Mouse (Mus musculus): ENCODE measurements around the gene Rxfp2. TPM values are rescaled to one million over a fixed set of nuclear protein-coding genes. Genes with fewer than 3 reads are reported as not detected.
A peak's percentile ranks its signal among the peaks of the same experiment; 100 is the strongest.

Gene Rxfp2
- polyA plus RNA-seq, 1 experiment: 0.08 TPM

DNA sequence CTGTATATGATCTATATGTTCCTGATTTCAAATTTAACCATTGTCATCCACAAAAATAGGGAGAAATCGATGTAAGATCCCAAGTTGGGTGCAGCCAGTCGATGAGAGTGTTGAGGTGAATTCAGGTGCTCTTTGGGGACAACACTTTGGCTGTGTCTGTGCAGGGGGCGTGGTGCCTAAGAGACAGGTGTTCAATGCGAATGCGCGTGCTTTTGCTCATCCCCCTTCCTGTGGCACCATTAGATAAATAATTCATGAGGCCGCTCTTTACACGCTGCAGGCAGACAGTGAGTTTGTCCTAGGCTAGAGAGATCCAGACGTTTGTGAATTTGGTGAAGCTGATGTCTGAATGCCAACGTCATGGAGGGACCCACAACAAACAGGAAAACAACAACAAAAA is 45.8 kb downstream of the Rxfp2 start:
- Histone ChIP-seq H3K36me3 (ENCODE audit: control insufficient read depth, insufficient read depth, low read length) (no peaks in the 10 kb centered on the region), H3K4me3 (ENCODE audit: insufficient read depth, low read depth, low read length) (no peak overlapping the region), H3K27me3 (replicated peaks; ENCODE audit: control insufficient read depth, insufficient read depth, low read length) (no peaks in the 10 kb centered on the region), H3K4me1 (ENCODE audit: control insufficient read depth, insufficient read depth, low read length) (no peaks in the 10 kb centered on the region), H3K27ac (ENCODE audit: insufficient read depth, low read depth, low read length) (no peak overlapping the region)
- DNase-seq: no peak
- WGBS: 71% methylated on average over 10 of the region's 10 CpGs
- TF ChIP-seq CTCF (conservative IDR thresholded peaks at IDR 0.05; ENCODE audit: insufficient read depth, insufficient read length, low read depth, low read length) (no peak), POLR2A (IDR thresholded peaks at IDR 0.05; ENCODE audit: low read depth, low read length) (no peak)

DNA sequence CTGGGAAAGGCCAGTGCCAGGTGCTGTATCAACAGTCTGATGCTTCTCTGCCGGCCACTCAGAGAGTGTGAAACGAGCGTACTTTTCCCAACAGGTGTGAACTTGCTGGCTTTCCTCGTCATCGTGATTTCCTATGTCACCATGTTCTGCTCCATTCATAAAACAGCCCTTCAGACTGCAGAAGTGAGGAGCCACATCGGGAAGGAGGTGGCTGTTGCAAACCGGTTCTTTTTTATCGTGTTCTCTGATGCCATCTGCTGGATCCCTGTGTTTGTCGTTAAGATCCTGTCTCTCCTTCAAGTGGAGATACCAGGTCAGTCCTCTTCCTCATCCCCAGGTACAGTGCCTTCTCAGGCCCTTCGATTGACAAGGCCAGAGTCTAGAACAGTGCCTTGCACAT is 51.6 kb downstream of the Rxfp2 start:
- no peaks in the 10 kb centered on the region for H3K36me3 ChIP-seq (ENCODE audit: control insufficient read depth, insufficient read depth, low read length)
- DNase-seq: peak; percentile 22
- WGBS: 13% methylated on average over 10 of the region's 10 CpGs
- TF ChIP-seq CTCF (conservative IDR thresholded peaks at IDR 0.05; ENCODE audit: insufficient read depth, insufficient read length, low read depth, low read length): no peak; the same call in 1 of the 2 replicates
- TF ChIP-seq POLR2A (IDR thresholded peaks at IDR 0.05; ENCODE audit: low read depth, low read length): no peak
- no peaks in the 10 kb centered on the region for H3K4me1 ChIP-seq (ENCODE audit: control insufficient read depth, insufficient read depth, low read length)
- H3K27me3 ChIP-seq (replicated peaks; ENCODE audit: control insufficient read depth, insufficient read depth, low read length): no peaks in the 10 kb centered on the region
- no peak overlapping the region for H3K4me3 ChIP-seq (ENCODE audit: insufficient read depth, low read depth, low read length)
- no peak overlapping the region for H3K27ac ChIP-seq (ENCODE audit: insufficient read depth, low read depth, low read length)

GRCm38 (mm10) chr5:150071738-150072137 is 53.3 kb downstream of the Rxfp2 start:
- no peak overlapping the region for H3K4me3 ChIP-seq (ENCODE audit: insufficient read depth, low read depth, low read length)
- H3K36me3 ChIP-seq (ENCODE audit: control insufficient read depth, insufficient read depth, low read length): no peaks in the 10 kb centered on the region
- TF ChIP-seq POLR2A (IDR thresholded peaks at IDR 0.05; ENCODE audit: low read depth, low read length) (no peak), CTCF (conservative IDR thresholded peaks at IDR 0.05; ENCODE audit: insufficient read depth, insufficient read length, low read depth, low read length) (no peak)
- H3K27ac ChIP-seq (ENCODE audit: insufficient read depth, low read depth, low read length): no peak overlapping the region
- no peaks in the 10 kb centered on the region for H3K27me3 ChIP-seq (replicated peaks; ENCODE audit: control insufficient read depth, insufficient read depth, low read length)
- no peak for DNase-seq
- no peaks in the 10 kb centered on the region for H3K4me1 ChIP-seq (ENCODE audit: control insufficient read depth, insufficient read depth, low read length)

DNA sequence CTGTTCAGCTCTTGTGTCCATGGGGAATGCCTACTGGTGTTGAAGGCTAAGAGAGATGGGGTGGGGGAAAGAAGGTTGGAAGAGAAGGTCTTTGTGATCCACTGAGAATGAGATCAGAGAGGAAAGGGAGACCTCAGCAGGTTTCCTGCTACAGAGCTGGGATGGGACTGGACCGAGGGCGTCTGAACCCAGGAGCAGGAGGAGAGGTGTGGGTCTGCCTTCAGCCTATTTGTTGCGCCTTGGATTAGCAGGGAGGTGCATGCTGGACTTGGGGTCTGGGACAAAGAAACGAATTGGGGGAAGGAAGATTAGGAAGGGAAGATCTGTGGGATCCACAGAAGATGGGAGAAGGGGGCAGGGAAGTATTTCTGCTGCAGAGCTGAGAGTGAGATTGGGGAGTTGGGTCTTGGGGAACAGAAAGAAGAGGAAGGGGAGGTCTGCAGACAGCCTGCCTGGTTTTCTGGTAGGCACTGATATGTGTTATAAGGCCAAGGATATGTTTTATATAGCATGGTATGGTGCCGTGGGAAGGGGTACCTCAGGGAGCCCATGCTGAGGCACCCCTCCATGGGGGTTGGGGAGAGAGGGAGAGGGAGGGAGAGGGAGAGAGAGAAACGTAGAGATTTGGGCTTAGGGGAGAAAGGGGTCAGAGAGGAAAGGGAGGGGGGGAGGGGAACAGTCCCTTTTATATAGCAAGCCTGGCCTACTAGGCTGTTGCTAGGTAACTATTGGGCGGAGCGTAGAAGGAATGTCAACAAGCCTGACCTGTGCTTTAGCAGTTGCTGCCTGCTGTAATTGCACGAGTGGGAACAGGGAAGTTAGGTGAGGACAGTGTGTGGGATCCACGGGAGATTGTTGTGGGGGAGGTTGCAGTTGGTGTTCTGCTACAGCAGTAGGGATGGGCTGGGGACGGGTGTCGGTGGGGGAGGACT is 61.7 kb downstream of the Rxfp2 start:
- H3K4me1 ChIP-seq (ENCODE audit: control insufficient read depth, insufficient read depth, low read length): no peaks in the 10 kb centered on the region
- H3K27me3 ChIP-seq (replicated peaks; ENCODE audit: control insufficient read depth, insufficient read depth, low read length): no peaks in the 10 kb centered on the region
- H3K36me3 ChIP-seq (ENCODE audit: control insufficient read depth, insufficient read depth, low read length): no peaks in the 10 kb centered on the region
- H3K27ac ChIP-seq (ENCODE audit: insufficient read depth, low read depth, low read length): no peak overlapping the region
- WGBS: 36% methylated on average over 12 of the region's 12 CpGs
- TF ChIP-seq CTCF (conservative IDR thresholded peaks at IDR 0.05; ENCODE audit: insufficient read depth, insufficient read length, low read depth, low read length) (no peak), POLR2A (IDR thresholded peaks at IDR 0.05; ENCODE audit: low read depth, low read length) (no peak)
- H3K4me3 ChIP-seq (ENCODE audit: insufficient read depth, low read depth, low read length): peak overlapping the region; percentile 32; the same call in 1 of the 2 replicates
- DNase-seq: peak; percentile 10

DNA sequence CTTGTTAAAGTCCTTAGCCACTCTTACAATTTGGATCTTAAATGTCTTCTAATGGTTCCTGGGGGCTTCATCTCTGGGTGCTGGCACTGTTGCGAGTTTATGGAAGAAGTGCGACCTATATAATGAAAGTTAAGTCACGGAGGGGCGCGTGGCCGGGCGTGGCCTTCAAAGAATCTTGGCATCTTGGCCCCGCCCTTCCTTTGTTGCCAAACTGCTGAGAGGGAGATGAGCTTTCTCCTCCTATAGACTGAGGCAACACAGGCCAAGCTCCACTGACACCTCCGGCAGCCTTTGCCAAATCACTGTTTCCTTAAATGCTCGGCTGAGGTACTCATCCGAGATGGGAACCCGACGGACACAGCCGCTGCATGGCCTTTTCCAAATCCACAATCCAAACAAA is 64.2 kb downstream of the Rxfp2 start:
- no peaks in the 10 kb centered on the region for H3K36me3 ChIP-seq (ENCODE audit: control insufficient read depth, insufficient read depth, low read length)
- H3K27me3 ChIP-seq (replicated peaks; ENCODE audit: control insufficient read depth, insufficient read depth, low read length): no peaks in the 10 kb centered on the region
- TF ChIP-seq CTCF (conservative IDR thresholded peaks at IDR 0.05; ENCODE audit: insufficient read depth, insufficient read length, low read depth, low read length): no peak
- no peak for TF ChIP-seq POLR2A (IDR thresholded peaks at IDR 0.05; ENCODE audit: low read depth, low read length)
- H3K27ac ChIP-seq (ENCODE audit: insufficient read depth, low read depth, low read length): no peak overlapping the region
- DNase-seq: no peak
- no peak overlapping the region for H3K4me3 ChIP-seq (ENCODE audit: insufficient read depth, low read depth, low read length)
- 87% methylated on average over 14 of the region's 14 CpGs for WGBS
- H3K4me1 ChIP-seq (ENCODE audit: control insufficient read depth, insufficient read depth, low read length): no peaks in the 10 kb centered on the region

DNA sequence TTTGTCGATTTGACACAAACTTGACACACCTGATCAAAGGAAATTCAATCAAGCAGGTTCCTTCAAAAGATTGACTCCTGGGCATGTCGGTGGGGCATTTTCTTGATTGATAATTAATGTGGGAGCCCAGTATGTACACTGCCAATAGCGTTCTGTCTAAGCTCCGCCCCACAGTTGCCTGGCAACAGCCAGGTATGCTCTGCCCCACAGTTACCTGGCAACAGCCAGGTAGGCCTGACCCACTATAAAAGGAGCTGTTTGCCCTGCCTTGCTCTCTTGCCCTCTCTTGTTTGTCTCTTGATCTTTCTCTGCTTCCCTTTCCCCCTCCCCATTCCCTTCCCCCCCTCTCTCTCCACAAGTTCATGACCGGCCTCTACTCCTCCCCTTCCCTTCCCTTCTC is 64.7 kb downstream of the Rxfp2 start:
- no peak overlapping the region for H3K27ac ChIP-seq (ENCODE audit: insufficient read depth, low read depth, low read length)
- 59% methylated on average over 5 of the region's 5 CpGs for WGBS
- no peak for DNase-seq
- no peak overlapping the region for H3K4me3 ChIP-seq (ENCODE audit: insufficient read depth, low read depth, low read length)
- H3K4me1 ChIP-seq (ENCODE audit: control insufficient read depth, insufficient read depth, low read length): no peaks in the 10 kb centered on the region
- H3K27me3 ChIP-seq (replicated peaks; ENCODE audit: control insufficient read depth, insufficient read depth, low read length): no peaks in the 10 kb centered on the region
- no peaks in the 10 kb centered on the region for H3K36me3 ChIP-seq (ENCODE audit: control insufficient read depth, insufficient read depth, low read length)
- TF ChIP-seq POLR2A (IDR thresholded peaks at IDR 0.05; ENCODE audit: low read depth, low read length): no peak
- TF ChIP-seq CTCF (conservative IDR thresholded peaks at IDR 0.05; ENCODE audit: insufficient read depth, insufficient read length, low read depth, low read length): no peak

DNA sequence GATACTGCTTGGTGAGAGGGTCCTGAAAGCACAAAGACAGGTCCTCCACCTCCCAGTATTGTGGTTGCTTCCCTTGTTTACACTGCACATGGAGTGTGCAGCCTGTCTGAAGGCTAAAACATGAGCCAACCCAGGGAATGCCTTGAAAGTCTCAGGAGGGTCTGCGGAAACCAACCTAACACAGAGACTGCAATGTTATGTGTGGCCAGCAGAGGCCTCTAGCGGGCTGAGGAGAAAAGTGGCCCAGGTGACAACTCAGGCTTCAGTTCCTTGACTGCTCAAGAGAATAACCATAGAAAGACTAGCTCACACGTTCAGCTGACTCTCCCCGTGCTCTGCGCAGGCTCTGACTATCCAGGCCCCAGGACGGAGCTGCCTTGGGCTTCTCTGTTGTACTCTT is 79.1 kb downstream of the Rxfp2 start:
- H3K27ac ChIP-seq (ENCODE audit: insufficient read depth, low read depth, low read length): no peak overlapping the region
- 3% methylated on average over 6 of the region's 6 CpGs for WGBS
- no peaks in the 10 kb centered on the region for H3K27me3 ChIP-seq (replicated peaks; ENCODE audit: control insufficient read depth, insufficient read depth, low read length)
- no peaks in the 10 kb centered on the region; the same call in 1 of the 2 replicates for H3K4me1 ChIP-seq (ENCODE audit: control insufficient read depth, insufficient read depth, low read length)
- peak; percentile 35 for DNase-seq
- no peaks in the 10 kb centered on the region for H3K36me3 ChIP-seq (ENCODE audit: control insufficient read depth, insufficient read depth, low read length)
- no peak overlapping the region for H3K4me3 ChIP-seq (ENCODE audit: insufficient read depth, low read depth, low read length)
- TF ChIP-seq CTCF (conservative IDR thresholded peaks at IDR 0.05; ENCODE audit: insufficient read depth, insufficient read length, low read depth, low read length): peak; percentile 81
- TF ChIP-seq POLR2A (IDR thresholded peaks at IDR 0.05; ENCODE audit: low read depth, low read length): no peak

Measured in kidney, adult 2 months (tissue).